Mouse (Mus musculus): ENCODE measurements around the gene Trim67.
A peak's percentile ranks its signal among the peaks of the same experiment; 100 is the strongest.
"Not testable (repeated sequence)": the region's sequence is repeated elsewhere in the genome, so short reads cannot be mapped to it uniquely, and the experiment has no call there.

The Trim67 gene

DNA sequence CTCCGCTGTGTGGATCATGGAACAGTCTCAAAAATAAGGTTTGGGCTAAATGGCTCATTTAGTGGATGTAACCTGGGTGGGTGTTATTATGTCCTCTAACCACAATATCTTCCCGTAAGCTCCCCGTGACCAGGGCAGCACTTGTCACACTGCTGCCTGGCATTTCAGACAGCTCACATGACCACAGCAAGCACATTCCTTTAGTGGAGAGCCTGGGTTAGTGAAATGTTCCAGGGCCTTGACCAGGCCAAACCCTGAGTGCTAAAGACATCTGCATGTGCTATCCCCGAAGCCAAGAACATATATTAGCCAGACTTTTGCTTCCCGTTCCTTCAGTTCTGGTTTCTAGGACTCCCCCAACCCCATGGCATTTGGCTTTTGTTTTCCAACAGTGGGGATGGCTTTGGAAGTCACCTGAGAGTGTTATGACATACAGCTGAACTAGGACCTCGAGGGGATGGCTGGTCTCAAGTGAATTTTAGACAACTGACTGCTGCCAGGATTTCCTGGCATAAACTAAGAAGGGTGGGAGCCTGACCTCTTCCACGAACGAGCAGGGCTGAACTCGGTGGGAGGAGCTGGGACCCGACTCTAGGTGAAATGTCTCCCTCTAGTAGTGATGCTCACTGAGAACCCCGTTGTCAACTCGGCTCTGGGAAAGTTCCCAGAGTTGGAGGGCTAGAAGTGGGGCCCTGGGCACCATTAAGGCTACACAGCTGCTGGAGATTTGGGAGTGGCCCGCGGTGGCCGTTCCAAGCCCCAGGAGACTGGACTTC, 40.7 kb downstream of the Trim67 start:
- no peak for DNase-seq (ENCODE audit: low spot score)

DNA sequence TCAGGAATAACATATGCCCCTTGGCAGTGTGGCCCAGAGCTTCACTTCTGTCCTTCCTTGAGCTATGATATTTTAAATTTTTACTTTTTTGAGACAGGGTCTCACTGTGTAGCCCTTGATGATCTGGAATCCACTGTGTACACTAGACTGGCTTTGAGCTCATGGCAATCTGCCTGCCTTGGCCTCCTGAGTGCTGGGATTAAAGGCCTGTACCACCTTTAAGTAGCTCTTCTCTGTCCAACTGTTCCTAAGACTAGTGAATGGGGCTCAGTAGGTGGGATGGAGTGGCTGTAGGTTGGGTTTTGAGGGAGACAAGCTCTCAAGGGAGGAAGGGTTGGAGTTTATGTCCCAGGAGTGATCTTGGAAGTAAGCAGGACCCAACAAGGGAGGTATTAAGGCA, 43.0 kb downstream of the Trim67 start:
- DNase-seq (ENCODE audit: low spot score): no peak

DNA sequence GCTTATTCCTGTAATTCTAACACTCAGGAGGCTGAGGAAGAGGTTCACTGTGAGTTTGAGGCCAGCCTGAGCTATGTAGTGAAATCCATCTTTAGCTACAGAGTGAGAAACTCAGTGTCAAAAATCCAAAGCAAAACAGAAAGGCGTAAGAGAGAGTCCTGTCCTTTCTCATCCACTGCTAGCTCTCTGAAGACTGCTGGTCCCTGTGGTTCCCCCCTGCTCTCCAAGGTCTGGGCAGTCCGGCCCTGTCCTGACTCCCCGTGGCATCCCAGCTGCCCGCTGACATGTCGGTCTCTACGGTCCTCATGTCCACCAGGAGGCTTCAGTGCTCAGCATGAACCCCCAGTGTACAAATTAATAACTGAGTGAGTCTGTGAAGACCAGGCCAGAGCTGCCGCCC, 43.4 kb downstream of the Trim67 start:
- no peak for DNase-seq (ENCODE audit: low spot score)

DNA sequence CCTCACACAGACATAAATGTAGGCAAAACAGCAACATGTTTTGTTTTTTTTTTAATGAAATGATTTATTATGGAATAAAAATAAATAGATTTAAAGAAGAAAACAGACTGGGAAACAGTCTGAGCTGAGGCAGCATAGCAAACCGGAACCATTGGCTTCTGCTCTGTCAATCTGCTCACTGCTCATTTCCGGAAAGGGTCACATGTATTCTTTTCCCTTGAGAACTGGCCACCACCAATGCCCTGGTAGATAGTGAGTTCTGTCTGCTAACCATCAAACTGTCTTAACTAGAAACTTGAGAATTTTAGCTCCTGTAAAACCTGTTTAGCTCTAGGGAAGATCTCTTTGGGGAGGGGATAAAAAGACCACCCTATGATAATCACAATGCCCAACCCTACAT, 44.0 kb downstream of the Trim67 start:
- no peak for DNase-seq (ENCODE audit: low spot score)

DNA sequence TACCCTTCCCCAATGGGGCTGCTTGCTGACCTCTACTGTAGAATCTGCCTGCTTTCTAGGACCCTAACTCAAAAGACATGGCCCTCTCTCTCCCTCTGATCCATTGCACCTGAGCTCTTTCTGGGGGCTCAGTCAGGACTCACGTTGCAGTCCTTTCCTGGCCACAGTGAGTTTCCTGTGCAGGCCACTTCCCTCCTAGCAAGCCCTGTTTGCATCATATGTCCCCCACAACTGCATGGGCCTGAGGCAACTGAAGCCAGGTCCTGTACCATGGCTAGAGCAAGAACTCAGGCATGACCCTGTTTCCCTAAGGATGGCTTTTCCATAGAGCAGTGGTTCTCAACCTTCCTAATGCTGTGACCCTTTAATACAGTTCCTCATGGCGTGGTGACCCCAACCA, 45.1 kb downstream of the Trim67 start:
- DNase-seq (ENCODE audit: low spot score): no peak

DNA sequence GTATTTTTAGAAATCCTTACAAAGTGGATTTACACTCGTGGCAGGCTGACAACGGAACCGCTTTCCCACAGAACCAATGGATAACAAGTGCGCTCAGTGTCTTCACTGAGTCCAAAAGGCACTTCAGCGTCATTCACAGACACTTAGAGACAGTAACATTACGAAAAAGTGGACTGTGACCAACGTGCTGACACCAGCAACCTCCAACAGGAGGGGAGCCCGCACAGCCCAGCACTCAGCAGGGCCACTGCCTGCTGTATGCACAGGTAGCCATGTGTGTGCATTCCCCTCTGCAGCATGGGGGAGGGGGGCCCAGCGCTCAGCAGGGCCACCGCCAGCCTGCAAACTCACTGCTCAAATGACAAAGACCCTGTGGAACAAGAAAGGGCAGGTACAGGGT, 46.5 kb downstream of the Trim67 start:
- DNase-seq (ENCODE audit: low spot score): no peak

DNA sequence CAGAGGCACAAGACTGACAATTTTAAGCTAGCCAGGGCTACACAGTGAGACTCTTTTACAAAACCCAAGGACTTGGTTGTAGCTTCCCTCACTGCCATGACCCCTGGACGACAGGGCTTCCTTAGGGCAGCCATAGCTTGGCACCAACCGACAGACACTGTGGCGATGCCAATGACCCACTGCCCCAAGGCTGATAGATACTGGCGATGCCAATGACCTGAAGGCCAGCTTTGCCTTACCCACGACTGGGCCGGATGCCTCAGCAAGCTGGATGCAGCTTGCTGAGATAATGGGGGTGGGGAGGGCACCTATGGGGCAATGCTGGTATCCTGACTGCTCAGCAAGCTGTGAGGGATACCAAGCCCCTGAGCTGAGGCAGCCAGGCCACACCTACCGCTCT, 48.0 kb downstream of the Trim67 start:
- no peak for DNase-seq (ENCODE audit: low spot score)

DNA sequence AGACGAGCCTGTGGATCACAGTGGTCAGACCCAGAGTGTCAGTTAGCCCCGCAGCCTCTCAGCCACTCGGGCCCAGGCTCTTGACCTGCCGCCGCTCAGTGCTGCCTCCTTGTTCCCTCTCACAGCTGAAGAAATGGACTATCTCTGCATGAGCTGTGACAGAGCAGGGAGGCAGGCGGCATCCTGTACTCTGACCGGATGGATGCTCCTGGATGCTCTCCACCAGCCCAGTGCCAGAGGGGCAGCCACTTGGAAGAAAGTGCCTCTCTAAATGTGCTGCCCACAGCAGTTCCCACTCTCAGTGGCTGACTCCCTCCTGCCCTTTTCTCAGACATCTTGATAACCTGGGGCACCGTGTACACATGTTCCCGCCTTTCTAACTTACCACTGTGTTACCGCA, 48.9 kb downstream of the Trim67 start:
- no peak for DNase-seq (ENCODE audit: low spot score)

DNA sequence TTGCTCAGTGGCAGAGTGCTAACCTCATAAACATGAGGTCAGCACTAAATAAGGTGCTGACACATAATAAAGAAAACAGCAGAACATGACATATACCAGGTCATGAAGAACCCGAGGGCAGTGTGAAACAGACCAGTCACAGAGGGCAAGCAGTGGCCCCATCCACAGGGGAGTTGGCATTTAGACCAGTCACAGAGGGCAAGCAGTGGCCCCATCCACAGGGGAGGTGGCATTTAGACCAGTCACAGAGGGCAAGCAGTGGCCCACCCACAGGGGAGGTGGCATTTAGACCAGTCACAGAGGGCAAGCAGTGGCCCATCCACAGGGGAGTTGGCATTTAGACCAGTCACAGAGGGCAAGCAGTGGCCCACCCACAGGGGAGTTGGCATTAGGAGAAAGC, 50.0 kb downstream of the Trim67 start:
- DNase-seq (ENCODE audit: low spot score): not testable (repeated sequence)

DNA sequence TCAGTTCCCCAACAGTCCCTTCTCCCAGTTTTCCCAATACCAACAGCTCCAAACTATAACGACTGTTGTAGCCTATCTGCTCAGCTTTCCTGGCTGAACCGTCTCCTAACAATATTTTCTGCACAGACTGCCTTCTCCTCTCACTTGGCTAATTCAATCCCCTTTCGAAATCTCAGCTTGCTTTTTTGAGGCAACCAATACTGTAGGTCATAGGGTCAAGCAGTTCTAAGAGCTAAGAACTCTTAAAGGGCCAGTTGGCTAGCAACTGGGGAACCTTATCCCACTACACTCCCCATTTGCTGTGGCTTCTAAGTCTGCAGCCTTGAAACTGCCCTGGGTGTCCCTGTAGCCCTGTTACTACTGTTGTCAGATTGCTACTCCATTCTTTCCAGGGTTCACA, 52.2 kb downstream of the Trim67 start:
- DNase-seq (ENCODE audit: low spot score): no peak

DNA sequence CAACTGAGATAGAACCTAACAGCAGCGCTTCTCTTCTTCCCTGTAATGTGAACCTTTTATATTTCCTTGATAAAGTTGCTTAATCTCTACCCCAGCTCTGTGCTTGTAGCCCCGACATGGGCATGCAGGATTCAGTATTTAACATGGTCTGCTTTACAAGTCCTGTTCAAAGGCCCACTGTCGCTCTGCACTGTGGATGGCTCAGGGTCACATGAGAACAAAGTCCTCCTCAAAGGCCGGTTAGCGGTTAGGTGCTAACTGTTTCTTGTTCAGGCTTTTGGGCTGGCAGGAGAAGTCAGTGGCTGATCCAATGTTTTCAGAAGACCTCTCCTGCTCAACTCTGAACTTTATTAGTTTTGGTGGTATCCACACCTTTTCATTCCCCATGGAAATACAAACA, 52.7 kb downstream of the Trim67 start:
- DNase-seq (ENCODE audit: low spot score): no peak

DNA sequence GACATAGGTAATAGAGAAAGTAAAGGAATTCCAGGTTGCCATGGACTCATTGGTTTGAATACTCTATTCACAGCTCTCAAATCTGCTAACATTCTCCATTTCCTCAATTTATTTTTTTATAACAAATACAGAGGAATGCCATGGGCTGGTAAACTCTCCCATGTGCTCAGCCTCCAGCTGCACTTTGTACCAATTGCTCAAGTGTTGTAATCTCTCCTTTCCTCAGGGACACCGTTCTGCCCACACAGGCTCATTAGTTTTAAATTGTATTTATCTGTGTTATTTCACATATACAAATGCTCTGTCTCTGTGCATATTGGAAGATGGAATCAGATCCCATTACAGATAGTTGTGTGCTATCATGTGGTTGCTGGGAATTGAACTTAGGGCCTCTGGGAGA, 60.6 kb downstream of the Trim67 start:
- DNase-seq (ENCODE audit: low spot score): no peak

DNA sequence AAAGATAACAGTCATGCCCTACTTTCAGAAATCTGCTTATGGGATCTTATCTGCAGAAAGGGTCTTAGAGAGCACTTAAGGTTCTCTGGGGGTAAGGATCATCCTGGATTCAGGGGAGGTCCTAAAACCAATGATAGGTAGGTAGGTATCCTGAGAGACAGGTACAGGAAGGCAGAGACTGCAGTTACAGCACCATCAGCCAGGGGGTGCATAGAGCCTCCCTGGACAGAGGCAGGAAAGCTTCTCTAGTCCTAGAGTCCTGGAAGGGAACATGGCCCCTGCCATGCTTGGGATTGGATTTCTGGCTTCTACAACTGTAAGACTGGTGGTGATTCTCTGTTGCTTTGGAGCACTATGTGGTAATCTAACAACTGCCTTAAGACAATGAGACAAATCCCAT, 66.6 kb downstream of the Trim67 start:
- no peak for DNase-seq (ENCODE audit: low spot score)

DNA sequence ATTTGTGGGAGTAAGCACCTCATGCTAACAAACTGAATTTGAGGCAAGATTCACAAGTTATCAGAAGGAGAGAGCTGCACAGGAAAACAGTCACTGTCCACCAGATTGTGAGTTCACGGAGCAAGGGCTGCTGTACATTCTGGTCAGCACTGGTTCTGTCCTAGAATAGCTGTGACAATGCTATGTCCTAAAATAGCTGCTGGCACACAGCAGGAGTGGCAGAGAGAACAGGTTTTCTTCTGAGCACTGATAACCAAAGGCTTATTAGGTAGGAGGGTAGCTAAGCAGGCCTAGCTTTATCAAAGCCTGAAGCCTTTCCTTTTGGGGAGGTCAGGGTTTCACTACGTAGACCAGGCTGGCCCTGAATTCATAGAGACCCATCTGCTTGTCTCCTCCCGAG, 67.3 kb downstream of the Trim67 start:
- no peak for DNase-seq (ENCODE audit: low spot score)

DNA sequence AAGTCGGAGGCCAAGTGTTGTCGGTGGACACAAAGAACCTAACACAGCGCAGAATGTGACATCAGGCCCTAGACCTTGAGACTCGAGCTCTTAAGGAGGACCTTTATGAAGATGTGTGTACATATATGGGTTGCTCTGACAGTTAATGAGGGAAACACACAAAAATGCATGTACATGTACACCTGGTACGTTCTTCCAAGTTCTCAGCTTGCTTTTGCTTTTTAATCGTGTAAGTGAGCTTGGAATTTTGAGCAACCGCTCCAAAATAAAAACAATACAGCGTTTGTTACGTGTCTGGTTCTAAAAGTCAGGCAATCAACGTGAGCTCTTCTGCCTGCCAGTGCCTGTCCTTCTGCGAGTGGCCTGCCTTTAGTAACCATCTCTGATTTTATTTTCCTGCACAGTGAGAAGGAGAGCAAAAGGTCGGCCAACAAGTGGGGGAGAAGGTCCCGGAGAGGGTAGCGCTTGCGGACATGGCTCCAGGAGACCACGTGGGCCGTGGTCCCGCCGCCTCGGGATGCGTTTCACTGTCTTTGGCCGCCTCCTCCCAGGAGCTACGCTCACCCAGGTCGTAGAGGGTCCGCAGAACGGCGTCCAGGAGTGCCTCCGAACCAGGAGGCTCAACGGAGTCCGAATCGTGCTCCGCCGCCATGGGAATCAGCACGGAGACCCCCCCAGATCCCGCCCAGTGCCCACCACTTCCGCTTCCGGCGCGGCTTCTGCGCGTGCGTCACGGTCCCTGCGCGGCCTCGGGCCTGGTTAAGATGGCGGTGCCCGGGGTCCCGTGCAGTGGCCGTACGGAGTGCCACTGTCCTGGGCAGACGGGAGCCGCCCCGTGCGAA, 69.7 kb downstream of the Trim67 start, which contains the start of the genes Gnpat and 2810004N23Rik:
Gene Gnpat (plus strand): TSS at position 713 of the 842 bp plus-strand sequence.
Gene 2810004N23Rik (minus strand): TSS at position 800 of the 842 bp plus-strand sequence.
- DNase-seq (ENCODE audit: low spot score): peak; percentile 97

DNA sequence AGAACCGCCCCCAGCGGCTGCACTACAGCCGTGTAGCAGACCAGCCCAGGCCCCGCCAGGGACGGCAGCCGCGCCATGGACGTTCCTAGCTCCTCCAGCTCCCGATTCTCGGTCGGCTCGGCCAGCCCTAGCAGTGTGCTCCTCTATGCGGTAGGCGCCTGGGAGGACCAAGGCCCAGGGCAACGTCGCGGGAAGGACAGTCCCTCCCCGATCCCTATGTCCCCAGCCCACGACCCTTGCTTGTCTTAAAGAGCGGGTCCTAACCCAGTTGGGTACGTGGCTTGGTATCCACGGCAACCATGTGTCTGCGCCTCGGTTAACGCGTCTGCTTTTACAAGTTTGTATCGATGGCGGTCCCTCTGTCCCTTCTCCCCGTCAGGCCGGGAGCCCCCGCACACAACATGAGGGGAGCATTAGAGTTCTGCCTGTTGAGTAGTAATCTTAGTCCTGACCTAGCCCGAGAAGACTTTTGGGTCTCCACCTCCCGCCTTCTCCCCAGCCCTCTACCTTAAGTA, 70.3 kb downstream of the Trim67 start:
- no peak for DNase-seq (ENCODE audit: low spot score)

DNA sequence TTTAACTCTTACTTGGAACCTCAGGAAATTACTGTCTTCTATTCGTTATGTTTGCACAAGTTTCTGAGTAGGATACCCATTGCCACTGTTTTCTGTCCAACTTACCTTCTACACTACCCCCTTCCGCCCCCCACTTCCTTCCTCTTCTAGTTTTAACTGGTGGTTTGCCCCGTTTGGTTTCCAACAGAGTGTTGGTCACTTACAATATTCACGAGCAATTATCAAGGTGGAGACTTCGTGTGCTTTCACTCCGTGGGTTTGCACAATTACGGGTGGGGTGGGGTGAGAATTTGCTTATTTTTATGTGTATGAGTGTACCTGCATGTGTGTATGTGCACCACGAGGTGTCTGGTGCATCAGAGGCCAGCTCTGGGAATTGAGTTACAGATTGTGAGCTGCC, 70.8 kb downstream of the Trim67 start:
- DNase-seq (ENCODE audit: low spot score): no peak

DNA sequence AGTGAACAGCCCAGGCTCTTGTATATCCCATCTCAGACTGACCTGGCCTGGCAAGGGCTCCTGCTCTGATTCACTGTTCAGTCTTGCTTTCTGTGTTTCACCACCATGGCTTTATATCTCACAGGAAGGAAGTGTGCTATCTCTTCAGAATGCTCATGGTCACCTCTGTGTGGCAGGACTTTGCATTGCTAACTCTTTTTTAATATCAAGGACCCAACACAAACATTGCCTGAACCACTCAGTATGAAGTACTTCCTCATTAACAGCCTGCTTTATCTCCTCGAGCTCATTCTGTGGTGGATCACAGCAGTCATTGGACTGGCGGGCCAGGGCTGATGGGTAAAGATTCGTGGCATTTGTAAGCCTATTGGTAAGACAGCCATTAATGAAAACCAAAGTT, 73.8 kb downstream of the Trim67 start:
- no peak for DNase-seq (ENCODE audit: low spot score)

DNA sequence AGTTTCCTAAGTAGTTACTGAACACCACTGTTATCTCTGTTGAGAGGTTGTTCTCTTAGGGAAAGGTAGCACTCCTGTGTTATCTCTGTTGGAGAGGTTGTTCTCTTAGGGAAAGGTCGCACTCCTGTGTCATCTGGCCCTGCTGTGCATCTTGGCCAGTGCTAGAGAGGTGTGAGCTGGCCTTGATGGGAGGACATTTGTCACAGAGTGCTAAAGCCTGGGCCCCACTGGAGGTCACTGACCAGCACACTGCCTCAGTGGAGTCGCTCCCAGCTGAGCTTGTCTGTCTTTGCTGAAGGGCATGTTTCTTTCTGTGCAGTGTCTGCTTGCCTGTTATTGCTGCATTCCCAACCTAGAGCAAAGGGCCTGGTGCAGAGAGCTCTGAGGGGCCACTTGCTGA, 74.2 kb downstream of the Trim67 start:
- no peak for DNase-seq (ENCODE audit: low spot score)

DNA sequence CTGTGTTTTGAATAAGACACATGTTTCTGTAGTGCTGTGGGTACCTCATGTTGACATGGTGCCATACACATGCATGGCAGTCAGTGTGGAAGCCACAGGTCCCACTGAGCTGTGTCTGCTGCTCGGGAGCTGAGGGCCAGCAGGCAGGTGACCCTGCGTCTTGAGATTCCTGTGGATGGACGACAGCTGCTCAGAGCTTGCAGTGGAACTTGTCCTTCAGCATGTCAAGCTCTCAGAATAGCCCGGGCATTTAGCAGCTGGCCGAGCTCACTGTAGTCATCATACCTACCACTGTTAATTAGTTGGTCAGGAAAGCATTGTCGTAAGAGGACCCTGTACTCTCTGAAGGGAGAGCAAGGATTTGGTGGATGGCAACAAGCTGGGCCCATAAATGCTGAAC, 76.8 kb downstream of the Trim67 start:
- no peak for DNase-seq (ENCODE audit: low spot score)

DNA sequence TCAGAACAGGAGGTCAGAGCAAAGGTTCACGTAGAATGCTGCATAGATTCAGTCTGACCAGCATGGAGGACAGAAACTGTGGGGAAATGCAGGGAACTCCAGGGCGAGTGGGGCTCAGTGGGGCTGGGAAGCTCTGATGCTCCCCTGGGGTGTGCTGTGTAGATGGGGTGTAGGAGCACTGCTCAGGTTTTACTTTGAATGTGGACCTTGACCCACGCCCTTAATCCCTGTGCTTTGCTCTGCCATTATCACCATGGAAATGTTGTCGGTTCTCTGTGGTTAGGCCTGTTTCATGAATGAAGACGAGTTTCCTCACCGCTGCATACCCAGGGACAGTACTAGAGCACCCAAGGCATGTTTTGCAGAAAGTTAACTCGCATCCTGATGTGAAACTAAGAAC, 78.6 kb downstream of the Trim67 start:
- no peak for DNase-seq (ENCODE audit: low spot score)

DNA sequence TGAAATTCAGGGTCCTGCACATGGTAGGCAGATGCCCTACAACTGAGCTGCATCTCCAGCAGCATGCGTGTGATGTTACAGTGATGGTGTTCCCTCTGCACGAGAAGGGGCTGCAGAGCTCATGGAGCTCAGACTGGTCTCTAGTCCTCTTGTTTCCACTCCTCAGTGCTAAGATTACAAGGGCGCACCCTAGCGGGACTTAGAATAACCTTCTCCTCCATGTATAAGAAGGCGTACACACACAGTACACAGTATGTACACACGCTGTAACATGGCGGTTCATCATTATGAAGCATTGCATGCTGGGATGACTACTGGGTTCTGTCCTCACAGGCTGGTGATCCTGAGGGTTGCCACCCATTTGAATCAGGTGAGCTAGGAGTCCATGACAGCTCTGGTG, 79.2 kb downstream of the Trim67 start:
- DNase-seq (ENCODE audit: low spot score): no peak

DNA sequence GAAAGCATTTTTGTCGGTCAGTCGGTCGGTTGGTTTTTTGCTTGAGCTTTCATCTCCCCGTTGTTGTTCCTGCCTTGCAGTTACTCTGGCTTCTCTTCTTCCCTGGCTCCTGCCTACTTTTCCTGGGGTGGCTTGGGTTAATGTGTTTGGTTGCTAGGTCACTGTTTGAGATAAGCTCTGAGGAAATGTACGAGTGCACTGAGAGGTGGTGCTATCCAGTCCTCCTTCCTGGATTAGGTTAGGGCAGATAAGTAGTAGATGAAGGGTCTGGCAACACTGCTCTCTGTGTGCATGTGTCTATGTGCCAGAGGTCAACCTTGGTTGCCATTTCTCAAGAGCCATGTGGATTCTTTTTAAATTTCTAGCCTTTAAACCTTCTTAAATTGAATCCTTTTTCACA, 79.8 kb downstream of the Trim67 start:
- DNase-seq (ENCODE audit: low spot score): no peak
